Mouse (Mus musculus) stomach, postnatal 0 days (tissue): ENCODE results near the gene Supt3.

Experiments
- CTCF ChIP-seq: IDR thresholded peaks from 2 replicates; pipeline ENCODE4 v1.5.1; 2016; ENCODE audit warnings: antibody characterized with exemption, low read depth, mild to moderate bottlenecking, moderate library complexity
- EP300 ChIP-seq: optimal IDR thresholded peaks from 2 replicates; pipeline ENCODE3; 2016; ENCODE audit warnings: antibody characterized with exemption

GRCm38 (mm10) chr17:44807031-44807430, 30.1 kb downstream of the Supt3 start:
- TF ChIP-seq CTCF (no peak), EP300 (no peak)
